Mouse (Mus musculus): ENCODE results near the gene Cdc42se1.

Cdc42se1 gene

GRCm38 (mm10) chr3:95247660-95248336 lies 19.3 kb downstream of the Cdc42se1 start:
- DNase-seq (ENCODE audit: low spot score in 2 of 2), result no peak

GRCm38 (mm10) chr3:95250361-95250760 lies 21.8 kb downstream of the Cdc42se1 start:
- DNase-seq (ENCODE audit: low spot score in 2 of 2), result no peak

- no peak for DNase-seq (ENCODE audit: low spot score in 2 of 2)
Observed at GRCm38 (mm10) chr3:95250783-95251424, 22.4 kb downstream of the Cdc42se1 start, which contains the start of gene Bnipl. TSS of gene Bnipl (minus strand) at chr3:95251193.

DNA sequence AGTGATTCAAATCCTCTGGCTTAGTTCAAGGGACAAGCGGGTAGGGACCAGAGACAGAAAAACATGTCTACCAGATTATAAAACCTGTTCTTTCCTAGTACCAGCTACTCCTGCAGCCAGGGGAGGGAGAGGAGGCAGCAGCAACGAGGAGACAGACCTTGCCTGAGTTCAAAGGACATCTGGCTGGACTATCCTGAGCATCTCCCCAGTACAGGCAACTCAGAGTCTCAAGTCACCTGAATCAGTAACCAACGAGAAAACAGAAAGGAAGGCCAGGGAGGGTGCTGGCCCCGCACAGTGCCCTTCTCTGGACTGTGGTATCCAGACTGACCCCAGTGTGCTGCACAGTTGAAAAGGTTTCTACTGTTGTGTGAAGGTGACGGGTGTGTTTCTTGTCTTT lies 28.4 kb downstream of the Cdc42se1 start:
- no peak for DNase-seq (ENCODE audit: low spot score in 2 of 2)

GRCm38 (mm10) chr3:95261975-95262374 lies 33.4 kb downstream of the Cdc42se1 start:
- DNase-seq (ENCODE audit: low spot score in 2 of 2), result no peak

- no peak for DNase-seq (ENCODE audit: low spot score in 2 of 2)
Observed at GRCm38 (mm10) chr3:95263089-95263739, 34.7 kb downstream of the Cdc42se1 start.

DNA sequence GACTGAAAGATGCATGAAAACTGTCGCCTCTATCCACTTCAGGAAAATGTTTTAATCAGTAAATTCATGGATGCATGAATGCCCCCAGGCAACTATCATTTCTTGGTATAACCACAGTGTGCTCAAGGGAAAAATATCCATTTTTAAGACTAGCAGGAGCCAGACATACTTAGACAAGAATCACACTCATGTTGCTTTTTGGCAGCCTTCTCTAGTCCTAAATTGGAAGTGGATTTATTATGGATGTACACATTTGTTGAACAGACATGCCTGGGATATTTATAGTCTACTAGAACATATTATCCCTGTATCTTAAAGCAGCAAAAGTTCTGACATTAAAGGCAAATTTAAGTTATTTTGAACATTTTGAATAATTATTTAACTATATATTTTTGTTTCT lies 36.2 kb downstream of the Cdc42se1 start:
- no peak for DNase-seq (ENCODE audit: low spot score in 2 of 2)

- DNase-seq (ENCODE audit: low spot score in 2 of 2), result no peak
Observed at GRCm38 (mm10) chr3:95266052-95266451, 37.5 kb downstream of the Cdc42se1 start.

DNA sequence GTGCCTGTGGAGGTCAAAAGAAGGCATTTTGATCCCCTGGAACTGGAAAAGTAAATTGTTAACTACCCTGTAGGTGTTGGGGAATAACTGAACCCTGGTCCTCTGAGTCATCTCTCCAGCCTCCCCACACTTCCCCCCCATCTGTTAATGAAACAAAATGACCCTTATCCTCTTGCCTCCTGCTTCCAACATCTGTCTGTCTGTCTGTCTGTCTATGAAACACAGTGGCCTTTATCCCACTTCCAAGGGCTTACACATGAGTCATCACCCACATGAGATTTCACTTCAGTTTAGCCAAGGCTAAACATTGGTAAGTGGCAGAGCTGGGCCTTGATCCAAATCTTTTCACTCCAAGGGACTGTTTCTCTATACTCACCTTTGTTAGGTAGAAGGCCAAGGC lies 39.3 kb downstream of the Cdc42se1 start:
- DNase-seq (ENCODE audit: low spot score in 2 of 2), result no peak

- peak in 1 of 2 experiments; percentile 33 for DNase-seq (ENCODE audit: low spot score in 2 of 2)
Observed at GRCm38 (mm10) chr3:95269789-95270188, 41.3 kb downstream of the Cdc42se1 start.

- DNase-seq (ENCODE audit: low spot score in 2 of 2), result no peak
Observed at GRCm38 (mm10) chr3:95270766-95271364, 42.3 kb downstream of the Cdc42se1 start.

DNA sequence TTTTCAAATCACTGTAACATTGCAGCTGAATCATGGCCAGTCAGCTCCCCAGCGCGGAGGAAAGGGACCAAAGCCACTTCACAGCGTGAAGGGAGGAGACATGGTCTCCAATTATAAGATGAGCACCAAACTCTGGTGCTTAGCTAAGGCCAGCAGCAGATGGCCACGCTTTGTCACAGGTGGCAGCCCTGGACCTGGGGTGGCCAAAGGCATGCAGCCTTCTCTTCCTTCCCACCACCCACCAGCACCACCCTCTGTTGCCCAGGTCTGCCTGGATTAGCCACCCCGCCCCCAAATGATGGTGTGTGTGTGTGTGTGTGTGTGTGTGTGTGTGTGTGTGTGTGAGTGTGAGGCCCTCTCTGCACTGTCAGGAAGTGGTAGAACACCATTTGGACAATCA lies 44.9 kb downstream of the Cdc42se1 start:
- no peak for DNase-seq (ENCODE audit: low spot score in 2 of 2)

DNA sequence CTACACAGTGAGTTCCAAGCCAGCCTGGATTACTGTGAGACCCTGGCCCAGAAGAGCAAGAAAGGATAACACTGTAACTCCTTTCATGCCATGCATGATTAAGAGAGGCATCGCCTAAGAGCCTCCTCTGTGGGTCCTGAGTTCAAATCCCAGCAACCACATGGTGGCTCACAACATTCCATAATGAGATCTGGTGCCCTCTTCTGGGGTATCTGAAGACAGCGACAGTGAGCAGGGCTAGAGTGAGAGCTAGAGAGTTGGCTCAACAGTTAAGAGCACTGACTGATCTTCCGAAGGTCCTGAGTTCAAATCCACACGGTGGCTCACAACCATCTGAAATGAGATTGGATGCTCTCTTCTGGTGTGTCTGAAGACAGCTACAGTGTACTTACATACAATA lies 45.9 kb downstream of the Cdc42se1 start:
- no peak for DNase-seq (ENCODE audit: low spot score in 2 of 2)

DNA sequence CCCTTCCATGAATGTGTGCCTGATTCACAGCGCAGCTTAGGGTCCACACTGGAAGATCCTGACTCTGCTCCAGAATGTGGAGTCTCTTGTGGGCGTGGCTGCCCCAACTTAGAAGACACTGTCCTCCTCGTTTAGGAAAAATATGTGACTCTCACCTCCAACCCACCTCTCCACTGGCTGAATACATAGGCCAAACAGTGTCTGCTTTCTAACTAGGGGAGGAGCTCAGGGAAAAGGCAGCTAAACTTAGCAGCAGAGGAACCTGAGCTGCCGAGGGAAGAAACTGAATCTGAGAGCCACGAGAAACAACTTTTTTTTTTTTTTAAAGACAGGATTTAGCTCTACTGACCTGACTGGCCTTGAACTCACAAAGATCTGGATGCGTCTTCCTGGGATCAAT lies 46.6 kb downstream of the Cdc42se1 start:
- DNase-seq (ENCODE audit: low spot score in 2 of 2), result no peak

DNA sequence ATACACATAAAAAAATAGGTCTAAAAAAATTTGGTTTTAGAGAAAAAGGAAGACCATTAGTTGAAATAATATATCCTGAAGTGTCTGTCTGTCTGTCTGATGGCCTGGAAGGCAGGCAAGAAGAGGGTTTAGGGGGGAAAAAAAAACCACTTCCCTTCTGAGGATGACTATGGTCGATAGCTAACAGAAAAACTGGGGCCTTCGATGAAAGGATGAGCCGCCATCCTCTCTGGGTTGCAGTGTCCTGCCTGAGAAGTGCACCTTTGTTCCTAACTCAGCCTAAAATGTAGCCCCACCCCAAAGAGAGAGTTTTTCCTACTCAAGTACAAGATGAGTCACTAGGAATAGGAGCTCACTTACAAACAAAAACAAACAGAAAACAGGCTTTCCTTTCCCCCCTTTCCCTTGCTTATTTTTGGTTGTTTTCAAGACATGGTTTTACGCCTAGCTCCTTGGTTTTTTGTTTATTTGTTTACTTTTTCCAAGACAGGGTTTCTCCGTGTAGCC lies 47.9 kb downstream of the Cdc42se1 start:
- no peak for DNase-seq (ENCODE audit: low spot score in 2 of 2)

DNA sequence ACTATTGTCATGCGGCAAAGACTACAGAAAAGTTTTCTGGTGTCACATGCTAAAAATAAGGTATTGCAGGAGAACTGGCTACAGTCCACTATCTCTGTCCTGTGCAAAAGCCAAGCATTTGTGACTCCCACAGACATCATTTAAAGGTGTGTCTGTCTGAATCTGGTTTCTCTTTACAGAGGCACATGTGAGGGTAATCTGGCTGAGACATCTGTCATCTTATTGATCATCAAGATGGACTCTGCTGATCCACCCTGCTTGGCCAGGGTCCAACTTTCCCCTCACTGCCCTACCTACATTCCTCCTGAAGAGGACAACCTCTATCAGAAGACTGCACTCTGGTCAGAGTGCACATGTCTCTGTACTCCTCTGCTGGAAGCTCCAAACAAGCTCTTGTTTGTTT lies 48.6 kb downstream of the Cdc42se1 start:
- DNase-seq (ENCODE audit: low spot score in 2 of 2), result no peak

- no peak for DNase-seq (ENCODE audit: low spot score in 2 of 2)
Observed at GRCm38 (mm10) chr3:95280747-95281146, 52.2 kb downstream of the Cdc42se1 start.

- DNase-seq (ENCODE audit: low spot score in 2 of 2), result peak; percentile 97 to 98
Observed at GRCm38 (mm10) chr3:95281216-95282126, 52.9 kb downstream of the Cdc42se1 start, which contains the start of the genes Mindy1 and Prune1. TSS of gene Mindy1 (plus strand) at chr3:95281345. TSS of gene Prune1 (minus strand) at chr3:95282076.

DNA sequence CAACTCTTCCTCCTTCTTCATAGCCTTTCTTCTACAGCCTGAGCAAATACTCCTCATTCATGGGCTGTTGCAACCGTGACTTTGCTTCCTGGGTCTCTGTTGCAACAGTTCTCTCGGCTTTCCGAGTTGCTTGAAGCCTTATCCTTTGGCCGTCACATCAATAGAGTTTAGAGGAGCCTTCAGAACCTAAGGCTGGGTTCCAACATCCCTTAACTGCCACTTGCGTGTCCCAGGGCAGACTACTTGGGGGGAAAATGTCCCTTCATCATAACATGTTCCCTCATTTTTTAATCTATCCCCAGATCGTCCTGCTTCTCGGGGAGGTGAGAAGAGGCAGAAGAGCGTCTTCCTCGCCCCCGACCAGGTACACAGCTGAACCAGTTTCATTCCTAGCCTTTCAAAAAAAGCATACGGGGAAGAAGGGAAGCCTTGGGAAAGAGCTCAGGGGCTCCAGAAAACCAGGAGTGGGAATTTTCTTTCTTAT lies 53.9 kb downstream of the Cdc42se1 start:
- DNase-seq (ENCODE audit: low spot score in 2 of 2), result no peak

DNA sequence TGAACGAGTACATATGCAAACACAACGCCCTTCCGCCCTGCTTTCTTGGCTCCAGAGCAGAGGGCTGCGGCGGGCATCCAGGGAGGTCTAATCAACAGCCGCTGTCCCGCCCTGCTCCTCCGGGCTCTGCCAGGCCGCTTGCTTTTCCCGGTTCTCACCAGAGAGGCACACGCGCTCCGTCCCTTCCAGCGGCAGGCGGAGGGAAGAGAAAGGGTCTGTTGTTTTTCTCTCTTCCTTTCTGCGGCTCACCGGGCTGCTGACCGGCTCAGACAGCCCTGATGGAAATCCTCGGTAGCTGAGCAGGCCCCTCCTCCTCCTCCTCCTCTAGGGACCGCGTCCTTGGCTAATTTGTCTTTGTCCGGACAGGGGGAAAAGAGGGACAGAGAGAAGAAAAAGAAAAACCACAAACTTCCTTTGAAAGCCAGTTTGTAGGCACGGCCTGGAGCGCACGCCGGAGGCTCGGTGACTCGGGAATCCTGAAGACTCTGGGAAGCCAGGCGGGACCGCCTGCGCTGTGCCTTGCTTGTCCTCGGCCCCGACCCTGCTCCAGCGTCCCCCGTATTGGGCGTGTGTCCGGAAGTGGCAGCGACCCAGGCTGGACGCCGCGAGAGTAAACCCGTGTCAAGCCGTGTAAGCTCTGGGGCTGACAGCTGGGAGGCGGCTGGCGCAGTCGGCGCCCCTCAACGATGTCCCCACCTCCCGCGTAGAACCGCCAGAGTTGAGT lies 54.5 kb downstream of the Cdc42se1 start:
- peak; percentile 49 to 57 for DNase-seq (ENCODE audit: low spot score in 2 of 2)

Measured in right cerebral cortex, postnatal 36 days (tissue).